Mouse (Mus musculus) small intestine, adult 2 months (tissue): ENCODE data around the gene Dpp6.

Experiments used
- CTCF ChIP-seq: fragments of 200-500 bp; IDR thresholded peaks from 2 replicates; pipeline ENCODE4 v1.5.1; 2012; ENCODE audit warnings: low read depth, mild to moderate bottlenecking, control low read depth, inconsistent platforms, low read length, moderate library complexity, mixed read lengths; ENCODE audit not compliant: insufficient replicate concordance, insufficient read length; ENCODE audit errors: extremely low read depth
- POLR2A ChIP-seq: fragments of 200-500 bp; IDR thresholded peaks from 2 replicates; pipeline ENCODE4 v1.6.1; 2012; ENCODE audit warnings: low read depth, mild to moderate bottlenecking, control low read depth, inconsistent platforms, low read length, moderate library complexity

DNA sequence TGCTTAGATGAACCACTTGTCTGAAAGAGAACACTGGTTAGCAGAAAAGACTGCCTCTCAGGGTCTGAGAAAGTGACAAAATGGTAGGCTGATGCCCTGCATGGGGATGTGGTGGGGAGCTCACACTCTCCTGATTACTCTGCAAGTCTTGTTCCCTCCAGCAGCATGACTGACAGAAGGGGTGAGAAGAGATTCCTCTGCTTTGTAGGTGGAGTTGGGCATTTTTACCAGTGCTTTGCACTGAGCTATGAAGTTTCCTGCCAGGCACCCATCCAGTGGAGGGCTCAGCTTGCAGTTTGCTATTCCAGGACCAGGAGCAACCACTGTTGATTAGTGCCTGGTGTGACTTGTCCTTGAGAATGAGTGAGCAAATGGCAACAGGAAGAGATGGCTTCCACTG lies 500.3 kb downstream of the Dpp6 start:
- TF ChIP-seq CTCF (no peak), POLR2A (no peak)
